Mouse (Mus musculus): Measurements from ENCODE around the gene Fgfr3.

Gene Fgfr3

DNA sequence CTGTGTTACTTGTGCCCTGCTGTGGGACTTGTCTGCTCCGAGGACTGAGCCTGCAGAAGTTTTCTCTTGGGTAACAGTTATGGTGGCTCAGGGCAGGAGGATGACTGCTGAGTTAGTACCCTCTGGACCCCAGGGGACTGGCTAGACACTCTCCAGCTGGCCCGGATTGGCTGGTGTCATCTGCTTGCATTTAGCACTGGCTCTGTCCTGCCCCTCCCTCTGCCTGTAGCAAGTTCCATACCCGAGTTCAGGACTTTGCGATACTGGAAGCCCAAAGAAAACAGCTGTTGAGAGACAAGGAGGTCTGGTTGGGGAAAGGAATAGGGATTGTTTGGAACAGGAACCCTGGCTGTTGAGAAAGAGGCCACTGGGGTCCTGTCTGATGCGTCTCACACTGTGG, 9.0 kb downstream of the Fgfr3 start:
- DNase-seq (ENCODE audit: low spot score) = no peak

DNA sequence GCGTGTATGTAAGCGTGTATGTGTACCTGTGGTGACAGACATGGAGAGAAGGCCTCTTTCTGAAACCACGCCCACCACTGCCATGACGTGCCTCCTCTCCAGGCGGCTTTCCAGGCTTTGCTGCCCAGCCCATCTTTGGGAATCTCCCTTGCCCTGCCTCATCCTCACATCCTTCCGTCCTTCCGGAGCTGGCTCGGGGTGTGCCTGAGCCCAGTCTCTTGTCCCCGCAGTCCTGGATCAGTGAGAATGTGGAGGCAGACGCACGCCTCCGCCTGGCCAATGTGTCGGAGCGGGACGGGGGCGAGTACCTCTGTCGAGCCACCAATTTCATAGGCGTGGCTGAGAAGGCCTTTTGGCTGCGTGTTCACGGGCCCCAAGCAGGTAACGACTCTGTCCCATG, 9.6 kb downstream of the Fgfr3 start:
- no peak for DNase-seq (ENCODE audit: low spot score)

DNA sequence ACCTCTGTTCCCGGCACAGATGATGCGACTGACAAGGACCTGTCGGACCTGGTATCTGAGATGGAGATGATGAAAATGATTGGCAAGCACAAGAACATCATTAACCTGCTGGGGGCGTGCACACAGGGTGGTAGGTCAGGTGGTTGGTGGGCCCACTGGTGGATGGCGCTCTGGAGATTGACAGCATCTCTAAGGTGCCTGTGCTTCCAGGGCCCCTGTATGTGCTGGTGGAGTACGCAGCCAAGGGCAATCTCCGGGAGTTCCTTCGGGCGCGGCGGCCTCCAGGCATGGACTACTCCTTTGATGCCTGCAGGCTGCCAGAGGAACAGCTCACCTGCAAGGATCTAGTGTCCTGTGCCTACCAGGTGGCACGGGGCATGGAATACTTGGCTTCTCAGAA, 12.4 kb downstream of the Fgfr3 start:
- DNase-seq (ENCODE audit: low spot score) = no peak

DNA sequence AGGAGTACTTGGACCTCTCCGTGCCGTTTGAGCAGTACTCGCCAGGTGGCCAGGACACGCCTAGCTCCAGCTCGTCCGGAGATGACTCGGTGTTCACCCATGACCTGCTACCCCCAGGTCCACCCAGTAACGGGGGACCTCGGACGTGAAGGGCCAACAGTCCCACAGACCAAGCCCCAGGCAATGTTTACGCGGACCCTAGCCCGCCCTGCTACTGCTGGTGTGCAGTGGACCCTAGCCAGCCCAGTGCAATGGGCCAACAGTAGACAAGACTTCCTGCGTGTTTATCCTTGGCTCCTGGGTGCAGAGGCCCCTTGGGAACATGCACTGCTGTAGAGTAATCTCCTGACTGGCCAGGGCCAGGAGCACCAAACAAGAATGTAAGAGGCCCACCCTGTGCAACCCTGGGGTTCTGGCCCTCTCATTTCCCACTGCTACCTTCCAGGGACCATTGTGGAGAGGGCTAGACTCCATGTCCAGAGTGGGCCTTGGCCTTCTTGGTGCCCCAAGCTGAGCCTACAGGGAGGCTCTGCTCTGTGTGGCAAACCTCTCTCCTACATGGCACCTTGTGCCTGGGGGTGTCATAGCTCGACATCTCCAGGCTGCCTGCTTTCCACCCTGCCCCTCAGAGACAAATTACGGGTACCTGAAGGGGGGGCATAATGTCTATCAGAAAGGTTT, 14.1 kb downstream of the Fgfr3 start:
- no peak for DNase-seq (ENCODE audit: low spot score)

DNA sequence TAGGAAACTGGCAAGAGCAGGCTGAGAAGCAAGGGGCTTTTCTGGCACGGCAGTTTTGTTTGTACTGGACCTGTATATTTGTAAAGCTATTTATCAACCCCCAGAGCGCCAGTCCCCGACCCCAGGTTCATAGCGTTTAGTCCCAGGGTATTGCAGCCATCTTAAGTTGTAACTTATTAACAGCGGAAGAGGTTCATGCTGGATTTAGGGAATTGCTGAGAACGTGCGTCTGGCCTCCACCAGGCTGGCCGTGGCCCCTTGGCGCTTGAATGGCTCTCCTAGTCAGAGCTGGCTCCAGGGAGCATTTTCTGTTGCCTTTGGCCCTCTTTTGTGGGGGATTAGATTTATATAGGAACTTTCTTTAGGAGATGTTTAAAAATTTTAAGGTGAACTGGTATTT, 14.8 kb downstream of the Fgfr3 start:
- DNase-seq (ENCODE audit: low spot score) = no peak

DNA sequence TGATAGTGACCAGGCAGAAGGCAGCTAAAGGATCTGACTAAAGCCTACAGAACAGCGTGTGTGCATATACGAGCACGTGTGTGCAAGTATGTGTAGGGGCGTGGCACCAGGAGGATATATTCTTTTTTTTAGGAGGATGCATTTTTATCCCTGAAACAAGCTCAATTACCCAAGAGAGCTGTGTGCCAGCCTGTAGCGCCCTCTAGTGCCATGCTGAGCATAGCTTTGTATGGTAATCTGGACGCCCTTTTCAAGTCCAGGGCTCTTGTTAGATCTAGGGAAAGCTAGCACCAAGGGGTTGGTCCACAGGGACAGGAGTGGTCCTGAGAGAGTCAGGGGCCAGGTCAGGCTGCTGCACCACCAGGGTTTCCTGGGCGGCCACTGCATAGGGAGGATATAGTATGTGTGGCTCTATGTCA, 16.4 kb downstream of the Fgfr3 start:
- peak; percentile 80 for DNase-seq (ENCODE audit: low spot score)

DNA sequence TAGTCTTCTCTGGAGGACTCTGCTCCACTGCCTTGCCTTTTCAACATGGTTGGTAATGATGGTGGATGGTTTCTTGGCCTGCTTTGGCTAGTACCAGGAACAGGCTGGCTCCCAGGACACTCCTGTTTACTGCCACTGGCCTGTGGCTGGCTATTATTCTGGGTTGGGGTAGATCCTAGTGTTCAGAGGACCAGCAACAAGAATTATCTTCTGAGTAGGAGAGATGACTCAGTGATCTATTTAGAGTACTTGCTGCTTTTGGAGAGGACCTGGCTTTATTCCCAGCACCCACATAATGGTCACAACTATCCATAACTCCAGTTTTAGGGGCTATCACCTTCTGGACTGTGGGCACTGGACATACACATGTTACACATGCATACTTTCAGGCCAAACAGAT, 16.9 kb downstream of the Fgfr3 start:
- DNase-seq (ENCODE audit: low spot score) = no peak

DNA sequence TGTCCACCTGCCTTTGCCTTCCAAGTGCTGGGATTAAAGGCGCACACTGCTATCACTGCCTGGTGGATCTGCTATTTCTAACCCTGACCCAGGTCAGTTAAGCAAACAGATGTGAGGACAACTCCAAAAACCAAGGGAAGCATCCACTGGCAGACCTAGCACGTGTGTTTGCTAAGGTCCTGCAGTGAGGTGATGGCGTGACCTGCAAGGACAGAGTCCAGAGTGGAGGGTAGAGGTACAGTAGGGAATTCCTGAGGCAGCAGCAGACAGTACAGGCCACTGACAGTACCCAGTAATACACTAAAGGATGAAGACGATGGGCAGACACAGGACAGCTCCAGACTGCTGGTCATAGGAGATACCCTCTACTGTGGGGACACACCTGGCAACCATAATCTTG, 19.1 kb downstream of the Fgfr3 start:
- DNase-seq (ENCODE audit: low spot score) = no peak

DNA sequence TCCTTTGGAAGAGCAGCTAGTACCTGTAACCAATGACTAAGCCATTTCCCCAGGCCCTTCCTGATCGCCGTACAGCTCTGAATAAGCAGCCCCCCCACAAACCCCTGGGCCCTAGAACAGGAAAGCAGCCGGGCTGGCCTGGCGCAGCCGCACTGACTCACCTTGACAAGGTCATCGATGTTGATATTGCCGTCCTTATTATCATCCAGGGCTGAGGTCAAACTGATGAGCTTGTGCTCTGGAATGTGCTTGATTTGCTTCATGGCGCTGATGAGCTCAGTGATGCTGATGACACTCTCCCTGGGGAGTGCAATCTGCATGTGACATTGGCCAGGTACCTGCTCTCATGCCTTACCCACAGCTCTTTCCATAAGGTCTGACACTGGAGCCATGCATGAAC, 22.0 kb downstream of the Fgfr3 start:
- no peak for DNase-seq (ENCODE audit: low spot score)

DNA sequence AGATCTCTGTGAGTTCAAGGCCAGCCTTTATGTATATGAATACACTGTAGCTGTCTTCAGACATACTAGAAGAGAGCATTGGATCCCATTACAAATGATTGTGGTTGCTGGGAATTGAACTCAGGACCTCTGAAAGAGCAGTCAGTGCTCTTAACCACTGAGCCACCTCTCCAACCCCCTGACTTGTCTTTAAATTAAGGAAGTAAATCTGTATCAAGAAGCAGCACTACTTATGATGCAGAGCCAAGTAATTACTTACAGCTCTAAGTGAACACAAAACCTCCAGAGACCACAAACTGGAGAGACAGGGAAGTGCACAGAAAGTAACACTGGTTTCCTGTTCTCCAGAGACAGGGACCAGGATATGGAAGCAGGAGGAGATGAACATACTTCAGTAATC, 55.7 kb downstream of the Fgfr3 start:
- no peak for DNase-seq (ENCODE audit: low spot score)

DNA sequence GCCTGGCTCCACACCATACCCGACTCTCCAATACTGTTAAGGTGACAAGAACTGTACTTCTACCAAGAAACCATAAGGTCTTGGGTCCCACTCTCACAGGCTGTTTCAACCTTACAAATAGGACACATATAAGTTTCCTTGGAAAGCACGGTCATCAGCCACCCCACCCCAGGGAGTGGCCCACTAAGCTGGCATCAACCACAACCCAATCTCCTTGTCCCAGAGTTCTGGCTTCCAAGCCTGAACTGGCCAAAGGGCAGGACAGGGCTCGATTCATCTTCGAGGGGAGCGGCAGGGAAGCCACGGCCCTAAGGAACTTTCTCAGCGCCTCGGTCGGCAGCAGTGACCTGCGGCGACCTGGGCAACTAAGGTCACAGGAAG, 60.5 kb downstream of the Fgfr3 start:
- peak; percentile 6 for DNase-seq (ENCODE audit: low spot score)

DNA sequence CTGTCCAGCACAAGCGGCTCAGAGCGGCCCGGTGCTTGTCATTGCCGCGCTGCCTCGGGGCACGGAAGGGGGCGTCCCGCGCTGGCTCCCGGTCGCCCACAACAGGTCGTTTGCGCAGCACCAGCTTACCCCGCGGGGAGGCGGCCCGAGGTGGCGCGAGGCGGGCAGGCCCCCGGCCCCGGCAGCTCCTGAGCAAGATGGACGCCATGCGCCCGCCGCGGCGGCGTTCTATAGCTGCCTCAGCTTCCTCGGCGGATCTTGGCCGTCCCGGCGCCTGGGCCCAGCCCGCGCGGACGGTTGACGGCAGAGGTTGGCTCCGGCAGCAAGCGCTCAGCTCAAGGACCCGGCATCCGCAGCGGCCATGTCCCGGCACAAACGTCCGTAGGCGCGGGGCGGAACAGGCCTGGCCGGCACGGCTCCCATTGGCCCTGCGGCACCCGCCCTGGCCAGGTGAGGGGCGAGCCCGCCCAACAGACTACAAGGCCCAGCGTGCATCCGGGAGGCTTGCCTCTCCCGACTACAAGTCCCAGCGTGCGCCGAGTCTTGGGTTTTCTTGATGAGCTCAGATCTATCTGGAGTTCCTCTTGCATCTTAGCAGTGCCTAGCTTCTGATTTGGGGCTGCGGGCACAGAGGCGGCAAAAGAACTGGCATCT, 61.0 kb downstream of the Fgfr3 start, which contains the start of gene Letm1:
Gene Letm1 (minus strand): TSS at position 473 of the 654 bp plus-strand sequence.
- peak; percentile 97 for DNase-seq (ENCODE audit: low spot score)

DNA sequence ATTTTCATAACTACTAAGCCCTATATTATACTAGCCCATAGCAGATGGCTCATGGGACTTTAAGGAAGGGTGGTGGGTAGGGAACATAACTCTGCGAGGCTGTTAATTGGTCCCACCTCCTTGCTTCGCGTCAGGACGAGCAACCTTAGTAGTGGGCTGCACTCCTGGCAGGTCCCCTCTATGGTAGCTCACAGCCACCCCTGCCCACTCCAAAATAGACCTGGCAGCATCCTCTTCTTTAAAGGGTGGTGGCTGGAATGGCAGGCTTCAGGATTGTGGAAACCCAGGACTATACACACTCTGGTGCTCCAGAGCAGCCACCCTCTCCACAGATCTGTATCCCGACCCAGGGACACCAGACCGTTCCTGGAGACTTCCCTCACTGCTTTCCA, 61.5 kb downstream of the Fgfr3 start:
- no peak for DNase-seq (ENCODE audit: low spot score)

Measured in layer of hippocampus, adult 11-12 months (tissue).